Mouse (Mus musculus) central nervous system, embryonic 14 days (tissue): ENCODE data around the gene Olfr474. TPM values are rescaled to one million over a fixed set of nuclear protein-coding genes. Genes with fewer than 3 reads are reported as not detected.

ENCODE experiments used
- polyA plus RNA-seq: library from polyadenylated mRNA; depleted of rRNA; stranded (reverse); fragments of >200 nt; gene quantifications from 2 replicates; pipeline ENCODE4 v1.2.3, GENCODE M21; 2012; rRNA removed

Gene Olfr474
- not detected in 2 replicates for polyA plus RNA-seq

GRCm38 (mm10) chr7:107954343-107954742 is at the start of gene Olfr474:
TSS of gene Olfr474 (plus strand) at chr7:107954643.

GRCm38 (mm10) chr7:107930146-107930545 is 24.3 kb upstream of the Olfr474 start, which contains the start of gene Olfr473:
TSS of gene Olfr473 (plus strand) at chr7:107930446.

GRCm38 (mm10) chr7:107964503-107964902 is 10.1 kb downstream of the Olfr474 start, which contains the start of gene Olfr476:
TSS of gene Olfr476 (plus strand) at chr7:107964803.

GRCm38 (mm10) chr7:107986393-107986792 is 31.9 kb downstream of the Olfr474 start, which contains the start of gene Olfr477:
TSS of gene Olfr477 (plus strand) at chr7:107986693.

Other genes with a start within 250 kb of the Olfr474 start
- 0.09 and 0.11 TPM in 2 replicates for gene Cyb5r2, start 196.6 kb upstream of the Olfr474 start, polyA plus RNA-seq
- gene Ovch2, start 153.4 kb upstream of the Olfr474 start, polyA plus RNA-seq: not detected in 2 replicates
- not detected in 2 replicates for gene Olfr467, start 142.4 kb upstream of the Olfr474 start, polyA plus RNA-seq
- not detected in 2 replicates for gene Olfr469, start 129.1 kb upstream of the Olfr474 start, polyA plus RNA-seq
- not detected in 2 replicates for gene Olfr470, start 107.2 kb upstream of the Olfr474 start, polyA plus RNA-seq
- gene Olfr472, start 56.7 kb upstream of the Olfr474 start, polyA plus RNA-seq: not detected in 2 replicates
- not detected in 2 replicates for gene Olfr473, start 24.2 kb upstream of the Olfr474 start, polyA plus RNA-seq
- gene Olfr476, start 10.2 kb downstream of the Olfr474 start, polyA plus RNA-seq: not detected in 2 replicates
- not detected in 2 replicates for gene Olfr477, start 32.0 kb downstream of the Olfr474 start, polyA plus RNA-seq
- gene Olfr478, start 79.3 kb downstream of the Olfr474 start, polyA plus RNA-seq: not detected in 2 replicates
- gene Olfr479, start 96.0 kb downstream of the Olfr474 start, polyA plus RNA-seq: not detected in 2 replicates
- gene Olfr480, start 112.7 kb downstream of the Olfr474 start, polyA plus RNA-seq: not detected in 2 replicates
- gene Olfr481, start 125.2 kb downstream of the Olfr474 start, polyA plus RNA-seq: not detected in 2 replicates
- not detected in 2 replicates for gene Olfr482, start 142.9 kb downstream of the Olfr474 start, polyA plus RNA-seq
- gene Olfr483, start 146.2 kb downstream of the Olfr474 start, polyA plus RNA-seq: not detected in 2 replicates
- not detected in 2 replicates for gene Olfr484, start 172.8 kb downstream of the Olfr474 start, polyA plus RNA-seq
- gene Olfr485, start 205.2 kb downstream of the Olfr474 start, polyA plus RNA-seq: not detected in 2 replicates
- gene Olfr486, start 218.1 kb downstream of the Olfr474 start, polyA plus RNA-seq: not detected in 2 replicates